Mouse (Mus musculus) adrenal gland, postnatal 36 days (tissue): ENCODE results near the gene Gm12117. TPM values are rescaled to one million over a fixed set of nuclear protein-coding genes. Genes with fewer than 3 reads are reported as not detected.

Experiments used
- DNase-seq, 2 experiments: peaks; one replicate each; pipeline ENCODE4 v3.0.0; 2021; ENCODE audit warnings: mixed read lengths in 1 of 2
- long read RNA-seq, 2 experiments: library from polyadenylated mRNA; stranded (forward); transcript quantifications; one replicate each; pipeline ENCODE4 v2.0.0; 2021; ENCODE audit warnings: borderline sequencing depth in 2 of 2
- total RNA-seq, 2 experiments: library from RNA; stranded (reverse); gene quantifications; 2 replicates each; pipeline ENCODE4 v1.2.3; 2021

Gene Gm12117
- not detected for total RNA-seq
- long read RNA-seq, experiment 1 = 0 reads
- long read RNA-seq, experiment 2 = 0 reads

DNA sequence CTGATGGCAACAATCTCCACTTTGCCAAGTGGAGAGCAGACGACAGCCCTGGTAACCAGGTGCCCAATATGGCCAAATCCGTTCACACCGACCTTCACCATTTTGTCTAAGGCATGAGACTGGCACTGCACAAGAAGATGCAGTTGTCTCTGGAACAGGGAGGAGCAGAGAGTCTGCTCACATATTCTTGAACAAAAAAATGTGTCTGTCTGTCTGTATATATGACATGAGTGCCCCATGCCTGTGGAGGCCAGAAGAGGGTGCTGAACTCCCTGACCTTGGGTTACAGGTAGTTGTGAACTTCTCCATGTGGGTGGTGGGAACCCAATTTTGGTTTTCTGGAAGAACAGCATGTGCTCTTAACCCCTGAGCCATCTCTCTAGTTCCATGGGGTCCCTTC is at the start of gene Gm12117:
Gene Gm12117, minus strand, starts transcription at position 101 of the 400 bp plus-strand sequence.
- DNase-seq = no peak

DNA sequence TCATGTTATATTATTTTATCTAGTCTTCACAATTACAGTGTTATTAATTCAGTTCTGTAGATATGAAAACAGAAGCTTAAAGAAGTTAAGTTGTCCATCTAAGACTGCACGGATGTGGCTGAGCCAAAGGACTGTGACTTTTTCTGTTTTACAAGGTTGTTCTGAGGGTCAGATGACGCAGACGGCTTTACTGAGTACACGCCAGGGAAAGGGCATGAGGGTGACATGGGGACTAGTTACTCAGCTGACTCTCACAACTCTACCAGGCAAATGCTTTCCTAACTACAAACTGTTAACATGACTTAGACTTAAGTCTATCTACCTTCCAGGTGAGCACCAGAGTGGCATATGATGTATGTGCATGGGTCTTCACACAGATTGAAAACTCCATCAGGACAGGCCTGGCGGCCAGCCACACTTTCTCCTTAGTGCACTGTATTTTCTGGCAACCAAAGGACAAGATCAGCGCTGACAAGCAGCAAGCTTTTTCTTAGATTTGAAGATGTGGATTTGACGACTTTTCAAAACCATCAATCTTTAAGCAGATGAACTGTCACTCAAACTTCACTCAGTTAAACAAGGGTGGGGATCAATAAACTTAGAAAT is 42.6 kb upstream of the Gm12117 start:
- DNase-seq = peak; percentile 65 to 67

DNA sequence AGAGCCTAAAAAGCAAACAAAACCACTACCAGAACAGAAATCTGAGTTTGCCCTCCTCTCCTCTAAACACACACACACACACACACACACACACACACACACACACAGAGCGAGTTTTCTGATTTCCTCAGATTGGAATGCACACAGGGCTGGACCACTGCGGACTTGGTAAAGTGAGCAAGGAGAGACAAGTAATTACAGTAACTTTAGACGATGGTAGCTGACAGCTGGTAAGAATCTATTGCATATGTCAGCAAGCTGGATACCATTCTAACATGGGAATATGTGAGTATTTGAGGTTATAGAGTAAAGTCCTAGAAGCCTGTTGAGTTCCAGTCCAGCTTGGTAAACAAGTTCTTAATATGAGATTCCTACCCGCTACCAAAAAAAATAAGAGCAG is 33.0 kb upstream of the Gm12117 start:
- no peak for DNase-seq

DNA sequence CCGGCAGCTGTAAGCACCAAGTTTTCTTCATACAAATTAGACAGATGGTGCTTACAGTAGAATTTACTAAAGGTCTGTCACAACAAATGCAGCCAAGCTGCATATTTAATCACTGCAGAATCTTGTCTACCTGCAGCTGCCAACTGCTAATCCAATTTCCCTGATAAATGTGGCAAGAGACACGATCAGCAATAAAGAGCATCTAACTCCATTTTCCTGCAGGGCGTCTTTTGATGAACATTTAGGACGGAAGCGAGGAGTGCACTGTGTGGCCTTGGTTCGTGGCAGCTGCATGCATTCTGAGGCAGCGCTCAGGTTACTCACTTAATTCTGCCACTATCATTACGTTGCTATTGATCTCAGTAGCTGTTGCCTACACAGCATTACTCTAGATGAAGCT is 24.3 kb upstream of the Gm12117 start:
- DNase-seq = no peak

DNA sequence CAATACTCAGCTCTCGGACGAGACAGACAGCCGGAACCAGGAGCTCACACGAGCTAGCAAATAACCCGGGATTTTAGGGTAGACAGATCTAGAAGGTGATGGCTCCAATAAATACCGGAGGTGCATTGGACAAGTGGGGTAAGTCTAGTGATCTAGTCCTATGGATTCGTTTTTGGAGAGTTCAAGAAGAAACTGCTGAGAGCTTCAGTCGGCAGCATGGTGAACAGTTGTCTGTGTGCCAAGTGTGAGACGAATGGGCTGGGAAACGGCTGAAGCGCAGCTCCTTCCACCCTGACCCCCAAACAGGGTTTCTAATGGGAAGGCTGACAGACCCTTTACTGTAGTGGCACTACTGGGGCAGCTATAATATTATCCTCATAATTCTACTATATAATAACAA is 22.8 kb upstream of the Gm12117 start:
- no peak for DNase-seq

DNA sequence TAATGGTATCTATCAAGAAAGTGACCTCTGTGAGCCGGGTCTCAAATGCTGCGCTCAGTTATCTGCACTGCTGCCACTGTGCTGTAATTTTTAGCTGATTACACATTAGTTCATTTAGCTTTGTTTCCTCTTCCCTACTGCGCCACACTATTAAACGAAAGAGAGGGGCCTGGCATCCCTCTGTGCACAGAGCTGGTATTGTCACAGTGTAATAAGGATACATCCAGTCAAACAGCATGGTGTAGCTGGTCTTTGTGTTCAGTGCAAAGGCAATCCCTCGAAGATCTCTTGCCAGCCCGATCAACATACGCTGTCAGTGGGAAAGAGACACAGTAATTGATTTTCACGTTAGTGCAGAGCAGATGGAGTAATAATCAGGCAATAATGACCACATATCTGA is 20.6 kb upstream of the Gm12117 start:
- DNase-seq = no peak

DNA sequence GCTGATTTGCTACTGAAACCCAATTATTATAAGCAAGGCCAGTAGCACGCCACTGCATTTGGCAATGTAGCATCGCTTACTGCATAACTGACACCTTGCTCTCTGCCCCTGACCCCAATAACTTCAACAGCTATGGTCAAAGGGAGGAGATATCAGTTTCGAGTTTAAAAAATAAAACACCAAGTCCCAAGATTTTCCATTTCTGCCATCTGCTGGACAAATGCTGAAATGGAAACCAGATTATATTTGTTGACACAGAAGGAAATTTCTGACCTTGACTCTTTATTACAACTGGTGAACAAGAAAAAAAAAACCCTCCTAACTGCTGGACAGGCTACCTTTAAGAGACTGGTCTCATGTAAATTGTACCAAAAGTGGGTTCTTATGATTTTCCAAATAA is 18.9 kb upstream of the Gm12117 start:
- DNase-seq = peak in 1 of 2 experiments; percentile 15

DNA sequence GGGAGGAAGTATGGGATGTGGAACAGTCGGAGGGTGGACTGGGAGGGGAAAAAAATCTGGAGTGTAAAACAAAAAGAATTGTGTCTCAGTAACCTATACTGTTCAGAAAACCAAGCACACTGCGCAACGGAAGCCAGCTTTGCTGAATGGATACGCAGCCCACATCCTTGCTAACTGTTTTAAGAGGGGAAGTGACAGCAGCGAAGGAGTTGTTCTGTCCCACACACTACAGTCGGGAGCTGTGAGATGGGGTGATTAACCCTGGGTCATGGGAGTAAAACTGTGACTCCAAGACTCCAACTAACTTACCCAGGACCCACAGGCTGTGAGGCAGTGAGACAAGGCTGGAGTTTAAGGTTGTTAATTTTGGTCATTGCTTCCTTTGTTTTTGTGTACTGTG is 17.5 kb upstream of the Gm12117 start:
- DNase-seq = no peak

DNA sequence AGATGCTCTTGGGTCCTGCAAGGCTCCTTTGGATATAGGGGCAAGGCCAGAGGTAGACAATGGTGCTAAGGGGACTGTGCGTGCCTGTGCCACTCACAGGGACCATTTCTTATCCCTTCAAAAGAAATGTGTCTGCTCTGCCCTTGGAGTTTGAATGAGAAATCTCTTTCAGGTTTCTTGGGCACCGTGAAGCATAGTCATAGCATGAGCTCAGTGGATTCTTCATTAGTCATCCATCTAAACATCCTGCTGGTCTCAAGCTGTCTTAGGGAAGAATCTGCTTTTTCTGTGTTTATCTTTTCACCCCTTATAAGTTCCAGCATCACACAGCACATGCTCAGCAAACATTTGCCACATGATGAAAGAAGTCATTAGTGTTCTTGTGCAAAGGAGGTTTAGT is 2.0 kb upstream of the Gm12117 start:
- no peak for DNase-seq

DNA sequence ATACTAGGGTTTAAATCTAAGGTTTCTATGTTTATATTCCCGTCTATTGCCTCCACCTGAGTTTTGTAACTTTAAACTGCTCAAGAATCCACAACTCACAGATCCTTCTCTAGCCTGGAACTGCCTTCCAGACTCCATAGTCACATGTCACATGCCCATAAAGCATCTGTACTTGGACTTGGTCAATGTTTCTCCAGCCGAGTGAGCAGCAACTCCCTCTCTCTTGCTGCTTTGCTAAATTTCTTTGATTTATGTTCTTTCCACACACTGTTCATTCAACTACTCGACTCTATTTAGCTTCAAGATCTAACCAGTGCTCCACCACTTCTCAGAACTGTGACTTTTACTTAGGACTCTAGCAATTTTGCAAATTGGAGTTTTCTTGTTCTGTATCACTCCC is 1.7 kb downstream of the Gm12117 start:
- DNase-seq = no peak

DNA sequence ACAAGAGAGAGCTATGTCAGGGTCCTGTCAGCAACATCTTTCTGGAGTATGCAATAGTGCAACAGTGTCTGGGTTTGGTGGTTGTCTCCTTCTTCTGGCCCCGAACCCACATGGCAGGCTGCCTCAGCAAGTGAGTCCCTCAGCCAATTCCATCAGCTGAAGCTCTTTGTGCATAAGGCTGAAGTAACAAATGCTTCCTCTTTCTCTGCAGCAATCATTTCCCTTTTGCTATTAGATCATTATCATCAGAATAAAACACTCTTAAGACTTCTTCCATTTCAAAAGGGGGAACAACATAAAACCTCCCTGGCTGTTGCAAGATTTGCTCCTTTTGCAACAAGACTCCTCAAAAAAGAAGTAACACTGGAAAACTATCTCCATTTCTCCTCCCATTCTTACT is 2.2 kb downstream of the Gm12117 start:
- DNase-seq = no peak

DNA sequence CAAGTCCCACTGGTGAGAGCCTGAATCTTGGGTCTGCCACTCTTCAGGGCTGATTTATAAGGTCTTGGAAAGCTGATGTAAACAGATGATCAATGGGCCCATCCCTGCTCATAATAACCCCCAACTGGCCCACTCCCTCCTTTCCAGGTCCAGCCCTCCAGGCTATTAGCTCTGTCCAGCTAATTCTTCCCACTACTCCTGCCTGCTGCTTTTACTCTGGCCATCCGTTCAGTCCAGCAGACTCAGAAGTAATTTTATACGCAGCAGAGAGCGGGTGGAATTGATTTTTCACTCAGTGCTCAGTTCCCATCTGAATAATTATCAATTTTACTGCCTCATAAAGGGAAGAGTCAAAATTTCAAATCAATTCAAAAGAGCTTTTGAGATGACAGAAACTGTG is 36.2 kb downstream of the Gm12117 start:
- DNase-seq = no peak

DNA sequence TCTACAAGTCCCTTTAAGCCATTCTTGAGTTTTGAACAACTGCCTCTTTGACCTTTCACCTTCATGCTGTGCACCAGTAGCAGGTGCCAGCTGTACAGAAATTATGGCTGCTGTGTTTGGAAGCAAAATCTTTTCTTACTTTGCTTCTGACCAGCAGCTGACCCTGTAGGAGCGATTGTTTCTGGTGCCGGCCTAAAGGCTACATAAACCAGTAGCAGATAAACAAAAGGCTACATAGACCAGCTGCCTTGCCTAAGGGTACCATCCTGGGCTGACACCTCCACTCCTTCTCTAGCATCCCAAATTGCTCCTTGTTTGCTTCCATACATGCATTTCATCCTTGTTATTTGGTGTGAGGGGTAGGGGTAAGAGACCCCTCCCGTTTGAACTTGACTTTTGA is 42.4 kb downstream of the Gm12117 start:
- no peak for DNase-seq

DNA sequence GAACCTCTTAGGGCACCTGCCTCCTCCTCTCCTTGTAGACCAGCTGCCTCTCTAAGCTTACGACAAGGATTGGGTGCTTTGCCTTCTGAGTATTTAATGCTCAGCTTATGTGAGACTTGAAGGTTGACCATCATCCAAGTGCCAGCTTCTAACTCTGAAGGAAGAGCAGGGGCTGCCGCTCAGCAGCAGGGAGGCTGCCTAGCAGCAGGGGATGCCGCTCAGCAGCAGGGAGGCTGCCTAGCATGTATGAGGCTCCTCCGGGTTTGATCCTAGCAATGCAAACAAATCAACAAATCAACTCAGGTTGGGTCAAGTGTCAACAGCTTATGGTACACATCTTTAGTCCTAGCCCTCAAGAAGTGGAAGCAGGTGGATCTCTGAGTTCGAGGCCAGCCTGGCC is 44.5 kb downstream of the Gm12117 start:
- no peak for DNase-seq

DNA sequence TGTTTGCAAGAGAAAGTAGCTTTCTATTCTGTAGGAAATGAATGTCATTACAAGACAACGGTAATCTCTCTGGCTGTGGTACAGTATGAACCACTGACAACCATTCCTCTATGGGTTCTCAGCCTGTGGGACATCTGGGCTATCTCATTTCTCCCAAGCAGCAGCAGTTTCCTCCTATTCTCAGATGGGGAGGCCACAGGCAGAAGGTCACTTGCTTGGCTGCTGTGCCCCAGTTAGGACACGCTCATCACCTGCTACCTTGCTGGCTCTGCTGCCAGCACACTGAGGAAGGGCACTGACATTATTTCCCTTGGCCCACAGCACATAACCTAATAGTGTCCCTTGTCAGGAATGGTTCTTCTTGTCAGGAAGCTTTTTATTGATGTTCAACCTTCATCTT is 48.4 kb downstream of the Gm12117 start:
- DNase-seq = no peak

DNA sequence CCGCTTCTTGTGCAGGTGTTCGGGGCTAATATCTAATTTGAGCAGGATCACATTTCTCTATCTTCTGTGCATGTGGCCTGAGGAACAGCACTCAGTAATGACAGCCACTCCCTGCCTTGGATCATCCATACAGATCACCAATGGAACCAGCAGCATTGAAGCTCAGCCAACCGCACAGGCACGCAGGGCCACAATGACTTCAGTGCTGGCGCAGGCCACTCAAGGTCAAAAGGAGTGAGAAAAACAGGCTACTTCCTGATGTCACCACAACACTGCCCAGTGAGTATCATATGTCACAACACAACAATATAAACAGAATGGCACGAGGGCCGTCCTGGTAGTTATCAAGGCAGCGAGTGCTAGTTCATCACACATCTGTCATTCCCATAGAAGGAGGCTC is 50.0 kb downstream of the Gm12117 start:
- DNase-seq = peak; percentile 40 to 52

Other genes starting within 250 kb of the Gm12117 start
- 1 to 10 TPM in 1 of 2 experiments, under 1 TPM in 1; 0.95 to 1.6 TPM for gene Fgf18, start 129.3 kb downstream of the Gm12117 start, total RNA-seq
- gene Npm1, start 113.5 kb downstream of the Gm12117 start, total RNA-seq = 100 to 1,000 TPM; 300 to 316 TPM
- under 1 TPM in 1 of 2 experiments, not detected in 1; 0.23 TPM for gene Tlx3, start 73.1 kb downstream of the Gm12117 start, total RNA-seq
- gene Ranbp17, start 237.0 kb upstream of the Gm12117 start, total RNA-seq = 1 to 10 TPM; 5.4 to 5.9 TPM